Mouse (Mus musculus) myocyte (in vitro differentiated cells): ENCODE measurements around the gene Nup188.

ENCODE experiments used
- CEBPB ChIP-seq: IDR thresholded peaks from 2 replicates; pipeline ENCODE4 v1.6.1; 2011; ENCODE audit warnings: mild to moderate bottlenecking, moderate library complexity; ENCODE audit not compliant: poor library complexity, insufficient read depth, severe bottlenecking
- E2F4 ChIP-seq: IDR thresholded peaks from one replicate; pipeline ENCODE4 v1.6.1; 2011; ENCODE audit warnings: mild to moderate bottlenecking, control low read depth, moderate library complexity; ENCODE audit not compliant: insufficient read depth
- MAX ChIP-seq: IDR thresholded peaks from one replicate; pipeline ENCODE4 v1.6.1; 2011; ENCODE audit warnings: low read depth, mild to moderate bottlenecking, control low read depth
- MYOD1 ChIP-seq, 3 experiments: IDR thresholded peaks; one replicate each; pipeline ENCODE4 v1.6.1; 2011; ENCODE audit warnings: control low read depth in 2 of 3, low read depth in 2 of 3, mild to moderate bottlenecking in 2 of 3, moderate library complexity in 1 of 3; ENCODE audit not compliant: insufficient read length in 2 of 3, control insufficient read depth in 1 of 3
- POLR2A ChIP-seq: IDR thresholded peaks from one replicate; pipeline ENCODE4 v1.6.1; 2011; ENCODE audit warnings: low read depth, mild to moderate bottlenecking, control low read depth, moderate library complexity; ENCODE audit not compliant: insufficient read length
- POLR2AphosphoS2 ChIP-seq: IDR thresholded peaks from one replicate; pipeline ENCODE4 v1.6.1; 2011; ENCODE audit warnings: low read depth, control low read depth; ENCODE audit not compliant: insufficient read length
- USF1 ChIP-seq: IDR thresholded peaks from one replicate; pipeline ENCODE4 v1.6.1; 2011; ENCODE audit warnings: low read depth, mild to moderate bottlenecking, control low read depth, moderate library complexity

- TF ChIP-seq CEBPB: no peak
- no peak for TF ChIP-seq E2F4
- no peak for TF ChIP-seq POLR2A
- TF ChIP-seq MYOD1 (IDR thresholded peaks at IDR 0.05; ENCODE audit: control insufficient read depth in 1 of 3, insufficient read length in 2 of 3, low read depth in 2 of 3): no peak
- TF ChIP-seq POLR2AphosphoS2: no peak
- no peak for TF ChIP-seq USF1
- no peak for TF ChIP-seq MAX
These were observed 41.1 kb downstream of the Nup188 start for GRCm38 (mm10) chr2:30327276-30327675.
